Mouse (Mus musculus): ENCODE data around the gene Reep3. TPM values are rescaled to one million over a fixed set of nuclear protein-coding genes. Genes with fewer than 3 reads are reported as not detected.

Reep3 gene
- polyA plus RNA-seq (2015; fragmentation: Nextera tagmentation; extraction: Ambion mirVana), result 7.5 and 10.4 TPM in 2 replicates

DNA sequence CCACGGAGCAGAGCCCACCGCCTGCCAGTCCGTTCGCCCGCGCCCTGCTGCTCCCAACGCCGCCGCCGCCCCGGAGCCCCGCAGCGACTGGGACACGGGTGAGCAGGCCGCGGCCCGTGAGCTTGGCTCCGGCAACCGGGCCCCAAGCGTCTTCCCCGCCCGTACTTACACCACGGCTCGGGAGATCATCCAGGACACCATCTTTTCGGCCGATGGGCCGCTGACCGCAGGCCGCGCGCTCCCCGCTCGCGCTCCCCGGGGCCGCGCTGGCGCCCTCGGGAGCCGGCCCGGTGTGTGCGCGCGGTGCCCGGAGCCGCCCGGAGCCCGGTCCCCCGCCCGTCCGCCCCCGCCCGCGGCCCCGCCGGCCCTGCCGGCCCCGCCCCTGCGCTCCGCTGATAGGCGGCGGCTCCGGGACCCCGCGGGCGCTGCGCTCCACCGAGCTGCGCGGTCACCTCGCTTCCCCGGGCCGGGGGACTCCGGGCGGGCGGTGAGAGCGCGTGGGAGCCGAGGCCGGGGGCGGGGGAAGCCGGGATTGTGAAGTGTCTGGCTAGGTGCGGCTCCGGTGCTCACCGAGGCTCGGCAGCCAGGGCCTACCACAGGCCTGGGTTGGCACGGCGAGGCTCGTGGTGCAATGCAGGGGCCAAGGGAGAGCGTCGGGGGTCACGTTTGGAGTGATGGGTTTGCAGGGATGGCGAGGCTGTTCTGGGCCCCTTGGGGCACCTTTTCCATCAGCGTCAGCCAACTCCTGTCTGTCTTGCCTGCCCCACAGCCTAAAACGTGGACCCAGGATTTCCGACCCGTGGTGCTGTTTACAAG, at the start of gene Reep3:
Gene Reep3, minus strand, starts transcription at position 325 of the 816 bp plus-strand sequence.
- no peaks in the 10 kb centered on the region for H3K36me3 ChIP-seq
- no peaks in the 10 kb centered on the region for H3K27me3 ChIP-seq
- 1% methylated on average over 73 of the region's 97 CpGs for WGBS (ENCODE audit: insufficient replicate concordance)
- H3K4me2 ChIP-seq, result peak within 1 kb of the TSS; percentile 89
- H3K4me1 ChIP-seq (replicated peaks), result peaks cover 48% of the 10 kb centered on the region
- H3K9me3 ChIP-seq (replicated peaks), result no peaks in the 10 kb centered on the region
- ATAC-seq (ENCODE audit: low read depth), result peak; percentile 89
- DNase-seq, result peak; percentile 55
- peak within 1 kb of the TSS; percentile 87 for H3K27ac ChIP-seq
- H3K4me3 ChIP-seq (replicated peaks), result peak within 1 kb of the TSS; percentile 88
- H3K9ac ChIP-seq, result peak within 1 kb of the TSS; percentile 94

GRCm38 (mm10) chr10:67145623-67146022, 48.9 kb upstream of the Reep3 start:
- H3K27ac ChIP-seq, result no peak overlapping the region
- no peaks in the 10 kb centered on the region for H3K36me3 ChIP-seq
- H3K9ac ChIP-seq, result no peak overlapping the region
- no peak overlapping the region for H3K4me2 ChIP-seq
- H3K4me3 ChIP-seq (replicated peaks), result no peak overlapping the region
- H3K9me3 ChIP-seq (replicated peaks), result no peaks in the 10 kb centered on the region
- ATAC-seq (ENCODE audit: low read depth) (no peak), DNase-seq (no peak)
- WGBS (ENCODE audit: insufficient replicate concordance), result 56% methylated on average over 4 of the region's 4 CpGs
- no peaks in the 10 kb centered on the region for H3K27me3 ChIP-seq
- no peaks in the 10 kb centered on the region for H3K4me1 ChIP-seq (replicated peaks)

DNA sequence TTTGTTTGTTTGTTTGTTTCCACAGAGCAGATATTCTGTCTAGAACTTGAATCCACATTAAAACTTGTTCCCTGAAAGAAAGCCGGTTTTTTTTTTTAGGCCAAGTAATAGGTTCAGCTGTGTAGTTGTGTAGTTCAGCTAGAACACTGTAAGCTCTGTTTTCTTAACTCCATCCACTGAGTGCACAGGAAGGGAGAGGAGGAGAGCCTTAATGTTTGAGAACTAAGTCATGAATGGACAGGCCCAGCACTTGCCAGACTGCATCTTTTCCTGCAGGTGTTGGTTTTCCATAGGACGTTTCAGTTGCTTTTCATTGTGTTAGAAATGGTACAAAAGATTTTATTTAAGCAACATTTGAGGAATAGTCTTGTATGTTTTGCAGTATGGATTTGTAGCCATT, 47.5 kb upstream of the Reep3 start:
- DNase-seq (no peak), ATAC-seq (ENCODE audit: low read depth) (no peak)
- Histone ChIP-seq H3K4me3 (replicated peaks) (no peak overlapping the region), H3K36me3 (no peaks in the 10 kb centered on the region), H3K4me1 (replicated peaks) (no peaks in the 10 kb centered on the region), H3K9me3 (replicated peaks) (no peaks in the 10 kb centered on the region), H3K4me2 (no peak overlapping the region), H3K27me3 (no peaks in the 10 kb centered on the region), H3K27ac (no peak overlapping the region), H3K9ac (no peak overlapping the region)
- WGBS (ENCODE audit: insufficient replicate concordance), result 67% methylated on average over 2 of the region's 2 CpGs

DNA sequence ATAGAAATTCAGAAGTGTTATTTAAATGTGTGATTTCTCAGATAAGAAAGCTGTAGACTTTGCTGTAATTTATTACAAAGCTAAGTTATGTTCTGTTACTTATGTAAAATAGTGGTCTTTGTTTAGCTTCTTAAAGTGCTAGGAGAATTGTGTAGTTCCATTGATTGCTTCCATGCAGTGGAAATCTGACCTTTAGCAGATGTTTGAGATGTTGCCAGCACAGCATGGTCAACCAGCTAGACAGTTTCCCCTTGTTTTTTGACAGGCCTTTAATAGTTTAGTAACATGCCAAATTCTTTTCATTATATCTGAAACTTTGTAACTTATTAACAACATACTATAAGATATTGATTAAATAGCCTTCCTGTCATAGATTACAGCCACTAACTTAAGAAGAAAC, 46.9 kb upstream of the Reep3 start:
- Histone ChIP-seq H3K27ac (no peak overlapping the region), H3K36me3 (no peaks in the 10 kb centered on the region), H3K9me3 (replicated peaks) (no peaks in the 10 kb centered on the region), H3K27me3 (no peaks in the 10 kb centered on the region), H3K9ac (no peak overlapping the region), H3K4me2 (no peak overlapping the region), H3K4me3 (replicated peaks) (no peak overlapping the region), H3K4me1 (replicated peaks) (no peaks in the 10 kb centered on the region)
- no peak for DNase-seq
- no peak for ATAC-seq (ENCODE audit: low read depth)

- Histone ChIP-seq H3K36me3 (no peaks in the 10 kb centered on the region), H3K27ac (no peak overlapping the region), H3K4me2 (no peak overlapping the region), H3K9me3 (replicated peaks) (no peaks in the 10 kb centered on the region), H3K4me1 (replicated peaks) (no peaks in the 10 kb centered on the region), H3K9ac (no peak overlapping the region), H3K4me3 (replicated peaks) (no peak overlapping the region), H3K27me3 (no peaks in the 10 kb centered on the region)
- no peak for ATAC-seq (ENCODE audit: low read depth)
- WGBS (ENCODE audit: insufficient replicate concordance), result 67% methylated on average over 2 of the region's 2 CpGs
- DNase-seq, result no peak
These were observed 40.7 kb upstream of the Reep3 start for GRCm38 (mm10) chr10:67137437-67137836.

GRCm38 (mm10) chr10:67134322-67134721, 37.6 kb upstream of the Reep3 start:
- no peaks in the 10 kb centered on the region for H3K27me3 ChIP-seq
- no peak overlapping the region for H3K27ac ChIP-seq
- 78% methylated on average over 2 of the region's 2 CpGs for WGBS (ENCODE audit: insufficient replicate concordance)
- H3K9ac ChIP-seq, result no peak overlapping the region
- H3K4me3 ChIP-seq (replicated peaks), result no peak overlapping the region
- no peak overlapping the region for H3K4me2 ChIP-seq
- ATAC-seq (ENCODE audit: low read depth), result no peak
- DNase-seq, result no peak
- peaks cover 9% of the 10 kb centered on the region; the same call in 1 of the 2 replicates for H3K4me1 ChIP-seq (replicated peaks)
- H3K36me3 ChIP-seq, result no peaks in the 10 kb centered on the region
- no peaks in the 10 kb centered on the region for H3K9me3 ChIP-seq (replicated peaks)

DNA sequence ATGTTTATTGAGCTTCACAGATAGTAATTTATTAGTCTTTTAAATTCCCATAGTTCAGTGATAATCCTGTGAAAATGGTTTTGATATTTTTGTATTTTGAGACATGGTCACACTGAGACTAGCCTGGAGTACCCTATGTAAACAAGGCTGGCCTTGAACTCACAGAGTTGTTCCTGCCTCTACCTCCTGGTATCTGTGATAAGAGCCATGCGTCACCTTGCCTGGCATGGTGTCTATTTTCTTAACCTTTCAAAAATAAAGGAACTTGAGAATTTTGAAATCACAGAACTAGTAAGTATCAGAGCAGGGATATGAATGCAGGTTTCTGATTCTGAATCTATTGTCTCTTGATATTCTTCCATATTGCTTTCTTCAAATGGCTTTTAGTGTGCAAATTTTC, 35.0 kb upstream of the Reep3 start:
- Histone ChIP-seq H3K9me3 (replicated peaks) (no peaks in the 10 kb centered on the region), H3K27ac (no peak overlapping the region), H3K36me3 (no peaks in the 10 kb centered on the region), H3K9ac (no peak overlapping the region), H3K4me2 (no peak overlapping the region), H3K4me3 (replicated peaks) (no peak overlapping the region), H3K4me1 (replicated peaks) (peaks cover 23% of the 10 kb centered on the region), H3K27me3 (peaks cover 20% of the 10 kb centered on the region)
- 32% methylated on average over 1 of the region's 1 CpGs for WGBS (ENCODE audit: insufficient replicate concordance)
- ATAC-seq (ENCODE audit: low read depth) (no peak), DNase-seq (no peak)

GRCm38 (mm10) chr10:67129531-67129930, 32.8 kb upstream of the Reep3 start:
- no peak for DNase-seq
- no peak for ATAC-seq (ENCODE audit: low read depth)
- H3K4me3 ChIP-seq (replicated peaks), result no peak overlapping the region
- peaks cover 39% of the 10 kb centered on the region for H3K27me3 ChIP-seq
- peaks cover 36% of the 10 kb centered on the region for H3K4me1 ChIP-seq (replicated peaks)
- no peaks in the 10 kb centered on the region for H3K36me3 ChIP-seq
- no peaks in the 10 kb centered on the region for H3K9me3 ChIP-seq (replicated peaks)
- WGBS (ENCODE audit: insufficient replicate concordance), result 59% methylated on average over 1 of the region's 1 CpGs
- no peak overlapping the region for H3K27ac ChIP-seq
- H3K4me2 ChIP-seq, result no peak overlapping the region
- no peak overlapping the region for H3K9ac ChIP-seq

DNA sequence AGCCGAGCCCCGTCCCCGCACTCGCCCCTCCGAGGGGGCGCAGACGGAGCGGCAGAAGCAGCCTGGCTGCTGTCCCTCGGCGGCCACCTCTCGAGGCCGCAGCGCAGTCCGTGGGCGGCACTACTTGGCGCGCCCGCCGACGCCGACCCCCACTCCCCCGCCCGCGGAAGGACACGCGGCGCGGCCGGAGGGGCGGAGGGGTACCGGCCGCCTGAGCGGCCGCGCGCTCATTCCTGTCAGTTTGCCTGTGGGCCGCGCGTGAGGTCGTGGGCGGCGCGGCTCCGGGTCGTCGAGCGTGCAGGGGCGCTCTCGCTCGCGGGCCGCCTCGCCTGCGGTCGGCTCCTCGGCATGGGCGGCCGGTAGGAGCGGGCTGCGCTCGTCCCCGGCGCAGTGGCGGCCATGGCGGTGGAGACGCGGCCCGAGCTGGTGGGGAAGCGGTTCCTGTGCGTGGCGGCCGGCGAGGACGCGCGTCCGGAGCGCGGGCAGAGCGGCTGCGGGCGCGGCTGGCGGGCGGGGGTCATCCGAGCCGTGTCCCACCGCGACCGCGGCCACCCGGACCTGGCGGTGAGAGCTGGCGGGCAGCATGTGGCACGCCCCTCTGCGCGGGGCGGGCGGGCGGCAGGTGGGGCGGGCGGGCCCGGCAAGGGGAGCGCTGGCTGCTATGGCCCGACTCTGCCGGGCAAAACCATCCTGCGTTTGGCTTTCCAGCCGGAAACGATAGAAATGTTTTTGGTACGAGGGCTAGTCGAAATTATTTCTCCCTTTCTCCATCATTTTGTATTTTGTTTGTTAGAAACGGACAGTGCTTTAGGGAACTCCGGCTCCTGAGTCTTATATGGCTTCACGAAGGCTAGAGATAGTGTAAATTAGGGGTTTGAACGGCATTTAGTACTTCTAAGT, 30.4 kb upstream of the Reep3 start:
- H3K36me3 ChIP-seq, result no peaks in the 10 kb centered on the region
- 1% methylated on average over 75 of the region's 115 CpGs for WGBS (ENCODE audit: insufficient replicate concordance)
- H3K9ac ChIP-seq, result peak overlapping the region; percentile 74
- no peaks in the 10 kb centered on the region for H3K9me3 ChIP-seq (replicated peaks)
- H3K4me3 ChIP-seq (replicated peaks), result peak overlapping the region; percentile 76
- peaks cover 40% of the 10 kb centered on the region for H3K4me1 ChIP-seq (replicated peaks)
- H3K27ac ChIP-seq, result no peak overlapping the region
- H3K4me2 ChIP-seq, result peak overlapping the region; percentile 93
- peaks cover 43% of the 10 kb centered on the region for H3K27me3 ChIP-seq
- DNase-seq (no peak), ATAC-seq (ENCODE audit: low read depth) (peak; percentile 73)

GRCm38 (mm10) chr10:67126061-67126858, 29.5 kb upstream of the Reep3 start:
- H3K9me3 ChIP-seq (replicated peaks), result no peaks in the 10 kb centered on the region
- H3K4me2 ChIP-seq, result peak overlapping the region; percentile 93
- H3K4me1 ChIP-seq (replicated peaks), result peaks cover 36% of the 10 kb centered on the region
- peak overlapping the region; percentile 74 for H3K9ac ChIP-seq
- no peaks in the 10 kb centered on the region for H3K36me3 ChIP-seq
- H3K4me3 ChIP-seq (replicated peaks), result peak overlapping the region; percentile 76
- no peak overlapping the region for H3K27ac ChIP-seq
- 1% methylated on average over 50 of the region's 50 CpGs for WGBS (ENCODE audit: insufficient replicate concordance)
- peaks cover 43% of the 10 kb centered on the region for H3K27me3 ChIP-seq
- DNase-seq, result no peak
- ATAC-seq (ENCODE audit: low read depth), result peak; percentile 37; the same call in 1 of the 2 replicates

DNA sequence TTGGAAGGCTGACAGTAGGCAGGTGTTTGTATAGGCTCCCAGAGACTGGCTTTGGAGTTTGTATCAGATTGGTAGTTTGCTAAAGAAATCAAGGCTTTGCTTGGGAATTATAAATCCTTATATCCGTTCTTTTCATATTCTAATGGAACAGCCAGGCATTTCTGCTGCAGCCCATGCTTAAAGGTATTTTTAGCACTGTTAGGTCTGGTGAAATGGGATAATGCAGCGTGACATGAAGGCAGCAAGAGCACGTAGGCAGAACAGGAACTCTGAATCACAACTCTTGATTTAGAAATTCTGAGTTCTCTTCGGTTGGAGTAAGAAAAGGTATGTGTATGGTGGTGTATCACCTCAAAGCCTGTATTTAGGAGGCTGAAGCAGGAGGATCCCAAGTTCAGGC, 27.4 kb upstream of the Reep3 start:
- 58% methylated on average over 4 of the region's 4 CpGs for WGBS (ENCODE audit: insufficient replicate concordance)
- H3K27ac ChIP-seq, result no peak overlapping the region
- ATAC-seq (ENCODE audit: low read depth) (no peak), DNase-seq (no peak)
- no peak overlapping the region for H3K4me3 ChIP-seq (replicated peaks)
- no peaks in the 10 kb centered on the region for H3K36me3 ChIP-seq
- H3K4me2 ChIP-seq, result no peak overlapping the region
- no peak overlapping the region for H3K9ac ChIP-seq
- no peaks in the 10 kb centered on the region for H3K9me3 ChIP-seq (replicated peaks)
- H3K27me3 ChIP-seq, result peaks cover 43% of the 10 kb centered on the region
- H3K4me1 ChIP-seq (replicated peaks), result peaks cover 36% of the 10 kb centered on the region

Data from liver, embryonic 13.5 days (tissue).